Mouse (Mus musculus): ENCODE data around the gene Irf9. TPM values are rescaled to one million over a fixed set of nuclear protein-coding genes. Genes with fewer than 3 reads are reported as not detected.

Irf9 gene
- polyA plus RNA-seq, 1 experiment from 2014 or later: 11.6 TPM

- WGBS: 80% methylated on average over 2 of the region's 2 CpGs
- Histone ChIP-seq H3K4me2 (replicated peaks; ENCODE audit: low read depth, low read length) (no peak overlapping the region), H3K36me3 (ENCODE audit: control insufficient read depth, insufficient read depth, low read length) (no peaks in the 10 kb centered on the region), H3K27ac (ENCODE audit: low read depth, low read length) (no peak overlapping the region), H3K9me3 (ENCODE audit: control insufficient read depth, low read length) (no peaks in the 10 kb centered on the region), H3K27me3 (ENCODE audit: control insufficient read depth, insufficient read depth, low read length) (no peaks in the 10 kb centered on the region), H3K9ac (ENCODE audit: low read depth, low read length) (no peak overlapping the region), H3K4me3 (ENCODE audit: low read length) (no peak overlapping the region), H3K4me1 (ENCODE audit: control insufficient read depth, insufficient read depth, low read length) (no peaks in the 10 kb centered on the region)
- ATAC-seq (ENCODE audit: low FRiP score, low TSS enrichment): no peak
Observed at GRCm38 (mm10) chr14:55616844-55617243, 13.5 kb downstream of the Irf9 start.

GRCm38 (mm10) chr14:55617822-55618221 lies 14.5 kb downstream of the Irf9 start, which contains the start of gene Rec8:
Gene Rec8, plus strand, starts transcription at chr14:55618037.
- H3K36me3 ChIP-seq (ENCODE audit: control insufficient read depth, insufficient read depth, low read length): no peaks in the 10 kb centered on the region
- no peaks in the 10 kb centered on the region for H3K9me3 ChIP-seq (ENCODE audit: control insufficient read depth, low read length)
- H3K4me2 ChIP-seq (replicated peaks; ENCODE audit: low read depth, low read length): peak within 1 kb of the TSS; percentile 48
- H3K27me3 ChIP-seq (ENCODE audit: control insufficient read depth, insufficient read depth, low read length): no peaks in the 10 kb centered on the region
- H3K9ac ChIP-seq (ENCODE audit: low read depth, low read length): peak within 1 kb of the TSS; percentile 44; the same call in 1 of the 2 replicates
- ATAC-seq (ENCODE audit: low FRiP score, low TSS enrichment): peak; percentile 88
- no peak within 1 kb of the TSS for H3K27ac ChIP-seq (ENCODE audit: low read depth, low read length)
- H3K4me1 ChIP-seq (ENCODE audit: control insufficient read depth, insufficient read depth, low read length): no peaks in the 10 kb centered on the region
- H3K4me3 ChIP-seq (ENCODE audit: low read length): peak within 1 kb of the TSS; percentile 37
- WGBS: 18% methylated on average over 21 of the region's 21 CpGs

DNA sequence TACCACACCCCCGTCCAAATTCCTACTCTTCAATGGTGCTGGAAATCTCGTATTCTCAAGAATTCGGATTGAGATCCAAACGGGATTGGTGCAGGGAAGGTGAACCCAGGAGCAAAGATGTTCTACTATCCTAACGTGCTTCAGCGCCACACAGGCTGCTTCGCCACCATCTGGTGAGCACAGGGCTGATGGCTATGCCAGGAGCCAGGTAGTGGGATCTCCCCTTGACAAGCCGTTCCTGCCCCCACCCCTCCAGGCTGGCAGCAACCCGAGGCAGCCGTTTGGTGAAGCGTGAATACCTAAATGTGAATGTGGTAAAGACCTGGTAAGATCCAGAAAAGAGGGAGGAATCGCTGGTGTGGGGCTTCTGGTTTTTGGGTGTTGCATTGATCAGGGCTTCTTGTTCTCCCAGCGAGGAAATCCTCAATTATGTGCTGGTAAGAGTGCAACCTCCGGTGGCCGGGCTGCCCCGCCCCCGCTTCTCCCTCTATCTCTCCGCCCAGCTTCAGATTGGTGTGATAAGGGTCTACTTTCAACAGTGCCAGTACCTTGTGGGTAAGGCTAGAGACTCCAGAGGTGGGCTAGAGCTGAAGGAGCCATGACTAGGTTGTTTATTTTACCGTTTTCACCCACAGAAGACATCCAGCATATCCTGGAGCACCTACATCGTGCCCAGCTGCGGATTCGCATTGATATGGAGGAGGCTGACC lies 15.3 kb downstream of the Irf9 start:
- 0 out of 2 replicates have a peak, but pooled peaks have one; percentile 20 for ATAC-seq (ENCODE audit: low FRiP score, low TSS enrichment)
- H3K9me3 ChIP-seq (ENCODE audit: control insufficient read depth, low read length): no peaks in the 10 kb centered on the region
- peak overlapping the region; percentile 44; the same call in 1 of the 2 replicates for H3K9ac ChIP-seq (ENCODE audit: low read depth, low read length)
- no peaks in the 10 kb centered on the region for H3K4me1 ChIP-seq (ENCODE audit: control insufficient read depth, insufficient read depth, low read length)
- H3K4me2 ChIP-seq (replicated peaks; ENCODE audit: low read depth, low read length): peak overlapping the region; percentile 48
- H3K27ac ChIP-seq (ENCODE audit: low read depth, low read length): no peak overlapping the region
- H3K4me3 ChIP-seq (ENCODE audit: low read length): peak overlapping the region; percentile 37
- H3K27me3 ChIP-seq (ENCODE audit: control insufficient read depth, insufficient read depth, low read length): no peaks in the 10 kb centered on the region
- 48% methylated on average over 22 of the region's 22 CpGs for WGBS
- H3K36me3 ChIP-seq (ENCODE audit: control insufficient read depth, insufficient read depth, low read length): no peaks in the 10 kb centered on the region

DNA sequence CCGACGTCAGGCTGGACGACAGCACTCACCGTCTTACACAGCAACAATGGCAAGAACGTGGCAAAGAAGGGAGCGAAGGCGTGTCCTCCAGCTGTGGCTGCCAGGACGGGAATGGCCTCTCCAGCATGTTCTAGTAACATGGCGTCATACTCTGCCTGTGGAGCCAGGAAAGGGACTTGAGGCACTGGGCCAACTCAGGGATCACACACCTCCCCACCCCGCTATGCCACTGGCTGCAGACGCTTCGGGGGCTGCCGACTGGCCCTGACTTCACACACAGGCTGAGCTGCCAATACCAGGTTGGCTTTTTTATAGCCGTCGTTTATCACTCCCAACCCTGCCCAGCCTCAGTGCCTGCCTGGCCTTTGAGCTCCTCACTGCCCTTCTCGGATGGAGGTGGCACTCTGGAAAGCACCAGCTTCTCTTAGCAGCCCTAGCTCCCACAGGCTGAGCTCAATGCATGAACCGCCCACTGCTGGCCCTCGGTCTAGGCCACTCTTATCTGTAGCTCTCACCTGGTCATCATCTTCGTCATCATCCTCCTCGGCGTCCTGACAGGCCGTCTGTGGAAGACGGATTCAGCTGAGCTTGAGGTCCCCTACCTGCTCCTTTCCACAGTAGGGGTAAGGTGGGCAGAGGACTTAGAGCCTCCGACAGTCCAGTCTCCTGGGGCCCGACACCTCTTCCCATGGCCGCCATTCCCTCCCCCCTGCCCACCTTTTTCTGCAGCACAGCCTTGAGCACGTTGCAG lies 24.9 kb downstream of the Irf9 start:
- Histone ChIP-seq H3K4me1 (ENCODE audit: control insufficient read depth, insufficient read depth, low read length) (no peaks in the 10 kb centered on the region), H3K27me3 (ENCODE audit: control insufficient read depth, insufficient read depth, low read length) (no peaks in the 10 kb centered on the region), H3K27ac (ENCODE audit: low read depth, low read length) (no peak overlapping the region), H3K9ac (ENCODE audit: low read depth, low read length) (no peak overlapping the region), H3K4me3 (ENCODE audit: low read length) (no peak overlapping the region), H3K36me3 (ENCODE audit: control insufficient read depth, insufficient read depth, low read length) (peaks cover 95% of the 10 kb centered on the region), H3K4me2 (replicated peaks; ENCODE audit: low read depth, low read length) (no peak overlapping the region), H3K9me3 (ENCODE audit: control insufficient read depth, low read length) (no peaks in the 10 kb centered on the region)
- no peak for ATAC-seq (ENCODE audit: low FRiP score, low TSS enrichment)
- 77% methylated on average over 27 of the region's 27 CpGs for WGBS

DNA sequence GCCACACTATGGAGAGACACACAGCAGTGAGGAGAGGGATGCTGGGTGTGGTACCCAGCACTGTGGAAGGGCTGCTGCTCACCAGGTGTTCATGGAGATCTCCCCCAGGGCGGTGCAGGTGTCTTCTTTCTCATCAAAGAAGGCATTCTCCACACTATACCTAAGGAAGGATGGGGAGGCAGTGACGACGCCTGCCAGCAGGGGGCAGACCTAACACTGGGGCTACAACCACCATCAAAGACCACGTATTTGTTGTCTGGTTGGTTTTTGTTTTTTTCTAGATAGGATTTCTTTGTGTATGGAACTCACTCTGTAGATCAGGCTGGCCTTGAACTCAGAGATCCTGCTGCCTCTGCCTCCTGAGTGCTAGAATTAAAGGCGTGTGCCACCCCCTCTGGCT lies 25.9 kb downstream of the Irf9 start:
- Histone ChIP-seq H3K4me3 (ENCODE audit: low read length) (no peak overlapping the region), H3K27ac (ENCODE audit: low read depth, low read length) (no peak overlapping the region), H3K9ac (ENCODE audit: low read depth, low read length) (no peak overlapping the region), H3K36me3 (ENCODE audit: control insufficient read depth, insufficient read depth, low read length) (peaks cover 99% of the 10 kb centered on the region), H3K4me2 (replicated peaks; ENCODE audit: low read depth, low read length) (no peak overlapping the region), H3K9me3 (ENCODE audit: control insufficient read depth, low read length) (no peaks in the 10 kb centered on the region), H3K4me1 (ENCODE audit: control insufficient read depth, insufficient read depth, low read length) (no peaks in the 10 kb centered on the region; the same call in 1 of the 2 replicates), H3K27me3 (ENCODE audit: control insufficient read depth, insufficient read depth, low read length) (no peaks in the 10 kb centered on the region)
- no peak for ATAC-seq (ENCODE audit: low FRiP score, low TSS enrichment)
- 66% methylated on average over 5 of the region's 5 CpGs for WGBS

DNA sequence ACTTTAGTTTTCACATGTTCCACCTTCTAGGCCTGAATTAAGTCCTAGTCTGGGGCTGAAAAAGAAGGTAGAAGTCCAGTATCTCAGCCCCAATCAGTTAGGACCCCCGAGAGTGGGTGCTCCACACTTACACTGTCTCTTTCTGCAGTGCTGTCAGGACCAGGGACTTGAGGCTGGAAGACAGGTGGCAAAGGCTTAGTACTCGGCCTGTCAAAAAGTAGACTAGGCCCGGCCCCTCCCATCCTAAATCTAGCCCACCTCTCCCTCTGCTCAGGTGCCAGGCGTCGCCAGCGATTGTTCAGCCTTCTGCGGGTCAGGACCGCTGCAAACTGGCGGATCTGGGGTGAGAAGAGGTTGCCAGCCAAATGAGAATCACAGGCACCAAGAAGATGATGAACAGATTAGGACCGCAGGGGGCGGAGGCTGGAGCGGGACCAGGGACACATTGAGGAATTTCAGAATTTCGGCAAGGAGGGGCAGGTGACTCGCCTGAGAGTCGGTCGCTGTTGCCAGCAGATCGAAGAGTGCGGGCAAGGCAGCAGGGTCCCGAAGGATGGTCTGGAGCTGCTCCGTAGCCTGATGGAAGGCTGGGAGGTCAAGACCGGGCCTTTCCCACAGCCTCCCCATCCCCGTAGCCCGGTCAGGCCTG lies 31.6 kb downstream of the Irf9 start:
- no peaks in the 10 kb centered on the region for H3K27me3 ChIP-seq (ENCODE audit: control insufficient read depth, insufficient read depth, low read length)
- H3K36me3 ChIP-seq (ENCODE audit: control insufficient read depth, insufficient read depth, low read length): peaks cover 82% of the 10 kb centered on the region
- peak overlapping the region; percentile 75 for H3K9ac ChIP-seq (ENCODE audit: low read depth, low read length)
- H3K9me3 ChIP-seq (ENCODE audit: control insufficient read depth, low read length): no peaks in the 10 kb centered on the region
- ATAC-seq (ENCODE audit: low FRiP score, low TSS enrichment): peak; percentile 74
- peaks cover 12% of the 10 kb centered on the region for H3K4me1 ChIP-seq (ENCODE audit: control insufficient read depth, insufficient read depth, low read length)
- H3K4me3 ChIP-seq (ENCODE audit: low read length): peak overlapping the region; percentile 80
- peak overlapping the region; percentile 93 for H3K4me2 ChIP-seq (replicated peaks; ENCODE audit: low read depth, low read length)
- WGBS: 3% methylated on average over 22 of the region's 23 CpGs
- H3K27ac ChIP-seq (ENCODE audit: low read depth, low read length): peak overlapping the region; percentile 69; the same call in 1 of the 2 replicates

GRCm38 (mm10) chr14:55635523-55636007 lies 32.2 kb downstream of the Irf9 start, which contains the start of gene Ipo4:
Gene Ipo4, minus strand, starts transcription at chr14:55635957.
- Histone ChIP-seq H3K4me3 (ENCODE audit: low read length) (peak within 1 kb of the TSS; percentile 80), H3K27ac (ENCODE audit: low read depth, low read length) (peak within 1 kb of the TSS; percentile 69; the same call in 1 of the 2 replicates), H3K4me2 (replicated peaks; ENCODE audit: low read depth, low read length) (peak within 1 kb of the TSS; percentile 93), H3K27me3 (ENCODE audit: control insufficient read depth, insufficient read depth, low read length) (no peaks in the 10 kb centered on the region), H3K9ac (ENCODE audit: low read depth, low read length) (peak within 1 kb of the TSS; percentile 75), H3K4me1 (ENCODE audit: control insufficient read depth, insufficient read depth, low read length) (peaks cover 12% of the 10 kb centered on the region), H3K9me3 (ENCODE audit: control insufficient read depth, low read length) (no peaks in the 10 kb centered on the region), H3K36me3 (ENCODE audit: control insufficient read depth, insufficient read depth, low read length) (peaks cover 82% of the 10 kb centered on the region)
- peak; percentile 88 for ATAC-seq (ENCODE audit: low FRiP score, low TSS enrichment)
- 2% methylated on average over 33 of the region's 33 CpGs for WGBS

GRCm38 (mm10) chr14:55637795-55638194 lies 34.4 kb downstream of the Irf9 start, which contains the start of gene Gm49378:
Gene Gm49378, minus strand, starts transcription at chr14:55637895.
- Histone ChIP-seq H3K4me1 (ENCODE audit: control insufficient read depth, insufficient read depth, low read length) (peaks cover 16% of the 10 kb centered on the region), H3K27ac (ENCODE audit: low read depth, low read length) (no peak within 1 kb of the TSS), H3K27me3 (ENCODE audit: control insufficient read depth, insufficient read depth, low read length) (no peaks in the 10 kb centered on the region), H3K4me2 (replicated peaks; ENCODE audit: low read depth, low read length) (no peak within 1 kb of the TSS), H3K9me3 (ENCODE audit: control insufficient read depth, low read length) (no peaks in the 10 kb centered on the region), H3K9ac (ENCODE audit: low read depth, low read length) (no peak within 1 kb of the TSS), H3K4me3 (ENCODE audit: low read length) (no peak within 1 kb of the TSS), H3K36me3 (ENCODE audit: control insufficient read depth, insufficient read depth, low read length) (peaks cover 70% of the 10 kb centered on the region)
- no peak for ATAC-seq (ENCODE audit: low FRiP score, low TSS enrichment)
- 93% methylated on average over 9 of the region's 9 CpGs for WGBS

Measured in kidney, embryonic 14.5 days (tissue).